In genomic region chr11:53706236-53706933, GRCm38 (mm10) we compare ENCODE assay signal across 8 mouse cellular contexts. TPM values are rescaled to one million over a fixed set of nuclear protein-coding genes. Genes with fewer than 3 reads are reported as not detected.
A peak's percentile ranks its signal among the peaks of the same experiment; 100 is the strongest.
DNase-seq lines count a peak whose midpoint lies in the region; ATAC-seq and TF ChIP-seq lines count a peak whose summit lies in the region.

No protein-coding gene starts in this region.

- no peak for TF ChIP-seq CTCF in bone marrow, adult 2 months (IDR thresholded peaks at IDR 0.05; ENCODE audit: control insufficient read depth, insufficient read depth, low read length)

- ATAC-seq in inflammation-experienced regulatory T-cells, adult 6 months: peak; percentile 57
- ATAC-seq in neutrophil, adult 5-6 weeks (ENCODE audit: extremely low read depth, insufficient number of reproducible peaks, low FRiP score, poor library complexity, severe bottlenecking): 0 out of 2 replicates have a peak, but pooled peaks have one; percentile 4

- 4% methylated on average over 29 of the region's 29 CpGs for WGBS in bone marrow, adult 2 months
- 9% methylated on average over 29 of the region's 29 CpGs for WGBS in forebrain, embryonic 10.5 days

- peak overlapping the region; percentile 67 for H3K4me3 ChIP-seq in bone marrow, adult 2 months (replicated peaks; ENCODE audit: control insufficient read depth, low read depth, low read length)
- H3K4me3 ChIP-seq in forebrain, embryonic 10.5 days: peak overlapping the region; percentile 83

- no peaks in the 10 kb centered on the region for H3K4me1 ChIP-seq in bone marrow, adult 2 months (ENCODE audit: control insufficient read depth, insufficient read depth, low read length)
- H3K4me1 ChIP-seq in forebrain, embryonic 10.5 days: peaks cover 21% of the 10 kb centered on the region

- intact Hi-C loops in left cerebral cortex, postnatal 4 days (cut with DNase I): no loop called here

- H3K9me3 ChIP-seq in forebrain, embryonic 10.5 days: no peaks in the 10 kb centered on the region

- peak overlapping the region; percentile 64 for H3K27ac ChIP-seq in bone marrow, adult 2 months (ENCODE audit: control insufficient read depth, insufficient read depth, low read depth, low read length, poor library complexity)
- peak overlapping the region; percentile 93 for H3K27ac ChIP-seq in forebrain, embryonic 10.5 days

- no peak for TF ChIP-seq POLR2A in bone marrow, adult 2 months (IDR thresholded peaks at IDR 0.05; ENCODE audit: borderline replicate concordance, control insufficient read depth, low read depth, low read length)

- H3K27me3 ChIP-seq in forebrain, embryonic 10.5 days (ENCODE audit: poor library complexity, severe bottlenecking): no peaks in the 10 kb centered on the region

- H3K36me3 ChIP-seq in forebrain, embryonic 10.5 days (replicated peaks): peaks cover 21% of the 10 kb centered on the region

- peak; percentile 34 for DNase-seq in left cerebral cortex, postnatal 4 days
- DNase-seq in left cerebral cortex, adult 9 months (ENCODE audit: low spot score in 2 of 2): no peak
- peak; percentile 46 for DNase-seq in forebrain, embryonic 10.5 days (ENCODE audit: extremely low spot score, low spot score)
- peak; percentile 35 to 51 for DNase-seq in lung, adult 18-20 months
- peak; percentile 78 for DNase-seq in thymus, postnatal 4 days

RNA-seq across cellular contexts. Expression of gene Rad50, which starts 0.7 kb away (rescaled TPM):
- 10 to 100 TPM; 10.1 to 11.3 TPM for total RNA-seq in left cerebral cortex, postnatal 4 days (2021)
- 8.9 and 15.2 TPM in 2 replicates for polyA plus RNA-seq in bone marrow, adult 2 months (2011; ENCODE audit: insufficient read depth, insufficient read length, low replicate concordance, missing spikeins)
- polyA plus RNA-seq in forebrain, embryonic 10.5 days (2016; fragmentation: Nextera tagmentation; extraction: Ambion mirVana): 27.4 and 27.8 TPM in 2 replicates
- 10 to 100 TPM; 47.3 to 53.7 (median 48.6) TPM for polyA plus RNA-seq in inflammation-experienced regulatory T-cells, adult 6 months (2017; shearing (Covaris generic))
- total RNA-seq in neutrophil, adult 5-6 weeks (2017): 36.7 and 43.1 TPM in 2 replicates

RNA-seq across cellular contexts. Expression of gene Il5, which starts 14.2 kb away (rescaled TPM):
- not detected for total RNA-seq in left cerebral cortex, postnatal 4 days (2021)
- polyA plus RNA-seq in bone marrow, adult 2 months (2011; ENCODE audit: insufficient read depth, insufficient read length, low replicate concordance, missing spikeins): not detected in 2 replicates
- polyA plus RNA-seq in forebrain, embryonic 10.5 days (2016; fragmentation: Nextera tagmentation; extraction: Ambion mirVana): 0.11 TPM in 1 of 2 replicates, not detected in the other
- polyA plus RNA-seq in inflammation-experienced regulatory T-cells, adult 6 months (2017; shearing (Covaris generic)): not detected
- not detected in 2 replicates for total RNA-seq in neutrophil, adult 5-6 weeks (2017)

Comparison
In these comparisons a context has a peak if more than half of its experiments do, and no peak if none do; other contexts are left out.
1. DNase-seq: peak in left cerebral cortex, postnatal 4 days (single experiment), forebrain, embryonic 10.5 days (single experiment), lung, adult 18-20 months (2 of 2) and thymus, postnatal 4 days (single experiment); none in left cerebral cortex, adult 9 months (0 of 2).